Mouse (Mus musculus): ENCODE measurements at regions not wholly inside any gene's neighbourhood (a gene's known extent, or its start where the extent isn't known, plus 50 kb on each side); places are given as distances from the start of the nearest gene placed in this dataset.
"Not testable (repeated sequence)": the region's sequence is repeated elsewhere in the genome, so short reads cannot be mapped to it uniquely, and the experiment has no call there.

- no peak for DNase-seq
Measured at GRCm38 (mm10) chr12:77860769-77861557, 333.1 kb upstream of the Gm6657 start.

- no peak for DNase-seq
Measured at GRCm38 (mm10) chr12:77867947-77868495, 326.0 kb upstream of the Gm6657 start.

GRCm38 (mm10) chr12:77869296-77869695, 324.7 kb upstream of the Gm6657 start:
- no peak for DNase-seq

GRCm38 (mm10) chr12:77887335-77887734, 306.7 kb upstream of the Gm6657 start:
- DNase-seq: no peak

GRCm38 (mm10) chr12:77891452-77891851, 302.6 kb upstream of the Gm6657 start:
- no peak for DNase-seq

- no peak for DNase-seq
Measured at GRCm38 (mm10) chr12:77894238-77894637, 299.8 kb upstream of the Gm6657 start.

GRCm38 (mm10) chr12:77895508-77895907, 298.5 kb upstream of the Gm6657 start:
- no peak for DNase-seq

GRCm38 (mm10) chr12:77898974-77899373, 295.1 kb upstream of the Gm6657 start:
- not testable (repeated sequence) for DNase-seq

- DNase-seq: no peak
Measured at GRCm38 (mm10) chr12:77901254-77901653, 292.8 kb upstream of the Gm6657 start.

- no peak for DNase-seq
Measured at GRCm38 (mm10) chr12:77912863-77913554, 281.0 kb upstream of the Gm6657 start.

- no peak for DNase-seq
Measured at GRCm38 (mm10) chr12:77928729-77929128, 265.3 kb upstream of the Gm6657 start.

- no peak for DNase-seq
Measured at GRCm38 (mm10) chr12:77929571-77929970, 264.5 kb upstream of the Gm6657 start.

GRCm38 (mm10) chr12:77943960-77944359, 250.1 kb upstream of the Gm6657 start:
- DNase-seq: no peak

- peak; percentile 27 for DNase-seq
Measured at GRCm38 (mm10) chr12:77949474-77950017, 244.5 kb upstream of the Gm6657 start.

- DNase-seq: no peak
Measured at GRCm38 (mm10) chr12:77952492-77952891, 241.6 kb upstream of the Gm6657 start.

GRCm38 (mm10) chr12:77962631-77963030, 231.4 kb upstream of the Gm6657 start:
- peak; percentile 49 for DNase-seq

GRCm38 (mm10) chr12:77968543-77968942, 225.5 kb upstream of the Gm6657 start:
- no peak for DNase-seq

- DNase-seq: no peak
Measured at GRCm38 (mm10) chr12:77970026-77970425, 224.0 kb upstream of the Gm6657 start.

GRCm38 (mm10) chr12:77972165-77972564, 221.9 kb upstream of the Gm6657 start:
- no peak for DNase-seq

GRCm38 (mm10) chr12:77976952-77977351, 217.1 kb upstream of the Gm6657 start:
- DNase-seq: no peak

- DNase-seq: no peak
Measured at GRCm38 (mm10) chr12:77986738-77987137, 207.3 kb upstream of the Gm6657 start.

- no peak for DNase-seq
Measured at GRCm38 (mm10) chr12:77989766-77990165, 204.3 kb upstream of the Gm6657 start.

GRCm38 (mm10) chr12:77991627-77992026, 202.4 kb upstream of the Gm6657 start:
- peak; percentile 13 for DNase-seq

- DNase-seq: no peak
Measured at GRCm38 (mm10) chr12:77994176-77994575, 199.9 kb upstream of the Gm6657 start.
